Mouse (Mus musculus): Measurements from ENCODE around the gene Crtac1. TPM values are rescaled to one million over a fixed set of nuclear protein-coding genes. Genes with fewer than 3 reads are reported as not detected.

The Crtac1 gene
- polyA plus RNA-seq, 1 experiment from 2014 or later: 0.97 TPM

DNA sequence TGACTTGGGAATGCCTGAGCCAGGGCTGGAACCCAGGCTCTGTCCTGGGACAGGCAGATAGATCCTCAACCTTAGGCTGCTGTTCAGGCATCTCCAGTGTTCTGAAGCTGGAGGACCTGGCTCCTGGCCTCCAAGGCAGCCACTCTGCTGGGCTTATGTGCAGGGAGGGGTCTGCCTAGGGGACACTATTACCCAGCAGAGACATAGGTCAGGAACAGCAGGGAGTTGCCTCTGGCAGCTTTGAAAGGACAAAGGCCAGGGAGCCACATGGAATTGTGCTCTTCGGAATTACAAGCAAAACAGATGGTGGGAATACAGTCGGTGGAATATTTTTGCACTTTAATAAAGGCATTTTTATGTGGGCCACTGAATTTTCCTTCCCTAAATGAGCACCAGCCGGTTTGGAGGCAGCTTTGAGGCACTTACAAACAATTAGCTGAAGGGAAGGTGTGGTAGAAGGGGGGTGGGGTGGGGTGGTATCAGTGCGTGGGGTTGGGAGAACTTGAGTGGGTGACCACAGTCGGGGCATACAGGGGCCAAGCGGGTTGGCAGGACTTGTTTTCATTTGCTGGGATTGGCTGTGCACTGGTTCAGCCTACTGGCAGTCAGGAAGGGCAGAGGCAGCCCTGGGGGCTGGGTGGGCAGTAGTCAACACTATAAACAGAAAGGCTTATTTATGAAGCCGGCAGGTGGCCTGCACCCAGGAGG is 140.5 kb downstream of the Crtac1 start:
- Histone ChIP-seq H3K9me3 (ENCODE audit: low read depth, low read length) (no peaks in the 10 kb centered on the region), H3K27ac (ENCODE audit: low read depth) (no peak overlapping the region), H3K4me2 (no peak overlapping the region), H3K27me3 (ENCODE audit: insufficient read depth, low read length) (no peaks in the 10 kb centered on the region), H3K9ac (no peak overlapping the region), H3K4me3 (ENCODE audit: low read depth, low read length) (no peak overlapping the region), H3K36me3 (ENCODE audit: insufficient read depth) (no peaks in the 10 kb centered on the region), H3K4me1 (ENCODE audit: insufficient read depth) (no peaks in the 10 kb centered on the region)
- ATAC-seq (ENCODE audit: insufficient read depth): no peak
- DNase-seq: no peak
- no peak for TF ChIP-seq CTCF (IDR thresholded peaks at IDR 0.05; ENCODE audit: low read depth)
- 23% methylated on average over 7 of the region's 7 CpGs for WGBS

DNA sequence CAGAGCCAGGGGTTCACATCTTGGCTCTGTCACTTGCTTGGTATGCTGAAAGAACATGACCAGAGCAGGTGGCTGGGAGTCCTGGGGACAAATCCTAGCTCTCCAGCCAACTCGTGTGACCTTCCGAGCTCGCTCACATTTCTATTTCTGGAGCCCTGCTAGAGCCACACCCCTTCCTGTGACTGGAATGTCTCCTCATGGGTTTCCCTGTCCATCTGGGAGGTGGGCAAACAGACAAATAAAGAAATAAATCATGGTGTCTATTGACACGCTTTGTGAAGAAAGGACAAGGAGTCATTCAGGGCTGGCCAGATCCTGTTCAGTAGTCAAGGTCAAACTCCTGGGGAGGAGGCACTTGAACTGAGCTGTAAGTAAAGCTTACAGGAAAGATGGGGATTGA is 143.2 kb downstream of the Crtac1 start:
- no peaks in the 10 kb centered on the region for H3K4me1 ChIP-seq (ENCODE audit: insufficient read depth)
- no peak for TF ChIP-seq CTCF (IDR thresholded peaks at IDR 0.05; ENCODE audit: low read depth)
- 51% methylated on average over 4 of the region's 4 CpGs for WGBS

GRCm38 (mm10) chr19:42284178-42284577 is 147.4 kb downstream of the Crtac1 start:
- no peaks in the 10 kb centered on the region for H3K4me1 ChIP-seq (ENCODE audit: insufficient read depth)
- TF ChIP-seq CTCF (IDR thresholded peaks at IDR 0.05; ENCODE audit: low read depth): no peak
- no peaks in the 10 kb centered on the region for H3K36me3 ChIP-seq (ENCODE audit: insufficient read depth)
- H3K9me3 ChIP-seq (ENCODE audit: low read depth, low read length): no peaks in the 10 kb centered on the region
- H3K9ac ChIP-seq: no peak overlapping the region
- DNase-seq: no peak
- H3K27me3 ChIP-seq (ENCODE audit: insufficient read depth, low read length): no peaks in the 10 kb centered on the region
- no peak for ATAC-seq (ENCODE audit: insufficient read depth)
- no peak overlapping the region for H3K27ac ChIP-seq (ENCODE audit: low read depth)
- WGBS: 48% methylated on average over 8 of the region's 8 CpGs
- no peak overlapping the region for H3K4me3 ChIP-seq (ENCODE audit: low read depth, low read length)
- H3K4me2 ChIP-seq: no peak overlapping the region

More for the DNA sequence above, 143.2 kb downstream of the Crtac1 start:
- Histone ChIP-seq H3K4me3 (ENCODE audit: low read depth, low read length) (no peak overlapping the region), H3K9ac (no peak overlapping the region), H3K27ac (ENCODE audit: low read depth) (no peak overlapping the region), H3K9me3 (ENCODE audit: low read depth, low read length) (no peaks in the 10 kb centered on the region), H3K36me3 (ENCODE audit: insufficient read depth) (no peaks in the 10 kb centered on the region), H3K27me3 (ENCODE audit: insufficient read depth, low read length) (no peaks in the 10 kb centered on the region), H3K4me2 (no peak overlapping the region)
- ATAC-seq (ENCODE audit: insufficient read depth) (no peak), DNase-seq (no peak)

GRCm38 (mm10) chr19:42279611-42280010 is 152.0 kb downstream of the Crtac1 start:
- Histone ChIP-seq H3K27me3 (ENCODE audit: insufficient read depth, low read length) (no peaks in the 10 kb centered on the region), H3K36me3 (ENCODE audit: insufficient read depth) (no peaks in the 10 kb centered on the region), H3K9me3 (ENCODE audit: low read depth, low read length) (no peaks in the 10 kb centered on the region), H3K4me3 (ENCODE audit: low read depth, low read length) (no peak overlapping the region), H3K27ac (ENCODE audit: low read depth) (no peak overlapping the region), H3K4me2 (no peak overlapping the region), H3K4me1 (ENCODE audit: insufficient read depth) (no peaks in the 10 kb centered on the region), H3K9ac (no peak overlapping the region)
- 64% methylated on average over 3 of the region's 3 CpGs for WGBS
- ATAC-seq (ENCODE audit: insufficient read depth) (no peak), DNase-seq (no peak)
- no peak for TF ChIP-seq CTCF (IDR thresholded peaks at IDR 0.05; ENCODE audit: low read depth)

DNA sequence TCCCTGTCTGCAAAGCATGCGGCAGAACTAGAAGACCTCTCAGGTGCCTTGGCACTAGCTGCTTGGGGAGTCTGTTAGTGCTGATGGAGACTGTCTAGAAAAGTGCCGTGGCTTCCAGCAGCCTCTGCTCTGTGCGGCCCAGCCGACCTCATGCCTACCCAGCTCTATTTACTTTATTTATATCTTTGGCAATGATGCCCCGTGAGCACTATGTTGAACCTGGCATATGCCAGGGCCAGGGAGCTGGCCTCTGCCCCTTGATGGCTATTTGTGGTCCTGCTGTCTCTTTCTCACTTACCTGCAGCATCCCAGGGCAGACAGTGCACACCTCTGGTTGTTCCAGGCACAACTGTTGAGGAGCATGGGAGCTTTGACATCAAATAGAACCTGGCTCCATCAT is 153.1 kb downstream of the Crtac1 start:
- no peak overlapping the region for H3K4me2 ChIP-seq
- no peaks in the 10 kb centered on the region for H3K4me1 ChIP-seq (ENCODE audit: insufficient read depth)
- TF ChIP-seq CTCF (IDR thresholded peaks at IDR 0.05; ENCODE audit: low read depth): no peak
- no peak overlapping the region for H3K27ac ChIP-seq (ENCODE audit: low read depth)
- no peak overlapping the region for H3K4me3 ChIP-seq (ENCODE audit: low read depth, low read length)
- ATAC-seq (ENCODE audit: insufficient read depth) (no peak), DNase-seq (no peak)
- H3K36me3 ChIP-seq (ENCODE audit: insufficient read depth): no peaks in the 10 kb centered on the region
- H3K27me3 ChIP-seq (ENCODE audit: insufficient read depth, low read length): no peaks in the 10 kb centered on the region
- no peaks in the 10 kb centered on the region for H3K9me3 ChIP-seq (ENCODE audit: low read depth, low read length)
- no peak overlapping the region for H3K9ac ChIP-seq
- 73% methylated on average over 5 of the region's 5 CpGs for WGBS

DNA sequence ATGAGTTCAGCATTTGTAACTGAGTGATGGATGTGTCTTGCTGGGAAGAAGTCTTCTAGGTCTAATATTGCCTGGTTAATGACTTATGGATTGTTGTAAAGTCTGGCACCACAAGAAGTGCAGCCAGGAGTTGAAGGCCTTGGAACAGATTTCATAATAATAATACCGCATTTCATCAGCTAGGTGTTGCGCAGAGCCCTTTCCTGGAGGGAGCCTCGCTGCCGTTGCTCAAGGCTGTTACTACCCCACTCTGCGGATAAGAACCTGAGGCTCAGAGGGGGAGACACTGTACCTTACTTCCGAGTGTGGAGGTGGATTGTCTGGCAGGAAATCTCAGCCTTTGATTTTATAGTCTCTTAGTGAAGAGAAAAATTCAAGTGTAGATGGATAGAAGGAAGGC is 154.3 kb downstream of the Crtac1 start:
- ATAC-seq (ENCODE audit: insufficient read depth) (no peak), DNase-seq (no peak)
- no peak overlapping the region for H3K27ac ChIP-seq (ENCODE audit: low read depth)
- H3K9ac ChIP-seq: no peak overlapping the region
- H3K4me1 ChIP-seq (ENCODE audit: insufficient read depth): no peaks in the 10 kb centered on the region
- no peaks in the 10 kb centered on the region for H3K9me3 ChIP-seq (ENCODE audit: low read depth, low read length)
- no peaks in the 10 kb centered on the region for H3K36me3 ChIP-seq (ENCODE audit: insufficient read depth)
- 78% methylated on average over 6 of the region's 6 CpGs for WGBS
- no peak for TF ChIP-seq CTCF (IDR thresholded peaks at IDR 0.05; ENCODE audit: low read depth)
- no peak overlapping the region for H3K4me2 ChIP-seq
- no peaks in the 10 kb centered on the region for H3K27me3 ChIP-seq (ENCODE audit: insufficient read depth, low read length)
- no peak overlapping the region for H3K4me3 ChIP-seq (ENCODE audit: low read depth, low read length)

- WGBS: 38% methylated on average over 14 of the region's 14 CpGs
- Histone ChIP-seq H3K4me2 (no peak overlapping the region), H3K9ac (no peak overlapping the region), H3K36me3 (ENCODE audit: insufficient read depth) (no peaks in the 10 kb centered on the region), H3K9me3 (ENCODE audit: low read depth, low read length) (no peaks in the 10 kb centered on the region), H3K27ac (ENCODE audit: low read depth) (no peak overlapping the region), H3K27me3 (ENCODE audit: insufficient read depth, low read length) (no peaks in the 10 kb centered on the region), H3K4me3 (ENCODE audit: low read depth, low read length) (no peak overlapping the region), H3K4me1 (ENCODE audit: insufficient read depth) (no peaks in the 10 kb centered on the region)
- peak; percentile 95 for TF ChIP-seq CTCF (IDR thresholded peaks at IDR 0.05; ENCODE audit: low read depth)
- ATAC-seq (ENCODE audit: insufficient read depth): no peak
- DNase-seq: peak; percentile 91
Observed at GRCm38 (mm10) chr19:42272003-42272963, 159.3 kb downstream of the Crtac1 start.
